Mouse (Mus musculus): ENCODE measurements around the gene Nup62.

GRCm38 (mm10) chr7:44867802-44868201 is 51.9 kb downstream of the Nup62 start:
- TF ChIP-seq POLR2A (IDR thresholded peaks at IDR 0.05; ENCODE audit: insufficient read depth, low read depth, low read length) (no peak), CTCF (IDR thresholded peaks at IDR 0.05) (no peak), EP300 (IDR thresholded peaks at IDR 0.05; ENCODE audit: insufficient read depth, low read depth, low read length) (no peak)

Data from heart, adult 2 months (tissue).